Mouse (Mus musculus): ENCODE measurements at regions not wholly inside any gene's neighbourhood (a gene's known extent, or its start where the extent isn't known, plus 50 kb on each side); places are given as distances from the start of the nearest gene placed in this dataset.

GRCm38 (mm10) chr1:76641181-76641711, 873.6 kb downstream of the Epha4 start:
- Histone ChIP-seq H3K79me2 (ENCODE audit: control insufficient read depth, insufficient read depth) (no peaks in the 10 kb centered on the region), H3K36me3 (ENCODE audit: control insufficient read depth, insufficient read depth) (no peaks in the 10 kb centered on the region), H3K4me3 (ENCODE audit: insufficient read depth, poor library complexity, severe bottlenecking) (no peak overlapping the region), H3K27me3 (ENCODE audit: control insufficient read depth, insufficient read depth, insufficient read length) (no peaks in the 10 kb centered on the region), H3ac (ENCODE audit: control insufficient read depth, insufficient read length, low read depth) (no peak overlapping the region), H3K79me3 (ENCODE audit: low read depth) (no peaks in the 10 kb centered on the region)
- no peak for TF ChIP-seq FOSL1 (IDR thresholded peaks at IDR 0.05; ENCODE audit: insufficient read depth, low read length, poor library complexity, severe bottlenecking)
- no peak for TF ChIP-seq CEBPB (IDR thresholded peaks at IDR 0.05; ENCODE audit: low read depth)
- no peak for TF ChIP-seq MAX (IDR thresholded peaks at IDR 0.05)

GRCm38 (mm10) chr1:76642703-76643102, 872.2 kb downstream of the Epha4 start:
- H3K79me2 ChIP-seq (ENCODE audit: control insufficient read depth, insufficient read depth), result no peaks in the 10 kb centered on the region
- no peaks in the 10 kb centered on the region for H3K79me3 ChIP-seq (ENCODE audit: low read depth)
- H3K4me3 ChIP-seq (ENCODE audit: insufficient read depth, poor library complexity, severe bottlenecking), result no peak overlapping the region
- H3ac ChIP-seq (ENCODE audit: control insufficient read depth, insufficient read length, low read depth), result no peak overlapping the region
- TF ChIP-seq USF1 (IDR thresholded peaks at IDR 0.05; ENCODE audit: low read depth), result no peak
- no peak for TF ChIP-seq MYOD1 (IDR thresholded peaks at IDR 0.05; ENCODE audit: control insufficient read depth, insufficient read length, low read depth)
- TF ChIP-seq CTCF (IDR thresholded peaks at IDR 0.05; ENCODE audit: control insufficient read depth, insufficient read depth, insufficient read length), result no peak
- no peak for TF ChIP-seq CEBPB (IDR thresholded peaks at IDR 0.05; ENCODE audit: low read depth)
- TF ChIP-seq MYOG (IDR thresholded peaks at IDR 0.05; ENCODE audit: control insufficient read depth, extremely low read depth, insufficient read length), result no peak
- no peak for TF ChIP-seq FOSL1 (IDR thresholded peaks at IDR 0.05; ENCODE audit: insufficient read depth, low read length, poor library complexity, severe bottlenecking)
- no peak for TF ChIP-seq MAX (IDR thresholded peaks at IDR 0.05)
- H3K36me3 ChIP-seq (ENCODE audit: control insufficient read depth, insufficient read depth), result no peaks in the 10 kb centered on the region
- H3K27me3 ChIP-seq (ENCODE audit: control insufficient read depth, insufficient read depth, insufficient read length), result no peaks in the 10 kb centered on the region

GRCm38 (mm10) chr1:76644895-76645294, 870.0 kb downstream of the Epha4 start:
- no peaks in the 10 kb centered on the region for H3K36me3 ChIP-seq (ENCODE audit: control insufficient read depth, insufficient read depth)

GRCm38 (mm10) chr1:76654826-76655225, 860.1 kb downstream of the Epha4 start:
- H3K27me3 ChIP-seq (ENCODE audit: control insufficient read depth, insufficient read depth, insufficient read length), result no peaks in the 10 kb centered on the region
- TF ChIP-seq CEBPB (IDR thresholded peaks at IDR 0.05; ENCODE audit: low read depth) (no peak), MYOG (IDR thresholded peaks at IDR 0.05; ENCODE audit: control insufficient read depth, extremely low read depth, insufficient read length) (no peak), CTCF (IDR thresholded peaks at IDR 0.05; ENCODE audit: control insufficient read depth, insufficient read depth, insufficient read length) (no peak), FOSL1 (IDR thresholded peaks at IDR 0.05; ENCODE audit: insufficient read depth, low read length, poor library complexity, severe bottlenecking) (no peak), MYOD1 (IDR thresholded peaks at IDR 0.05; ENCODE audit: control insufficient read depth, insufficient read length, low read depth) (no peak), MAX (IDR thresholded peaks at IDR 0.05) (no peak), USF1 (IDR thresholded peaks at IDR 0.05; ENCODE audit: low read depth) (no peak)
- H3K4me3 ChIP-seq (ENCODE audit: insufficient read depth, poor library complexity, severe bottlenecking), result no peak overlapping the region
- H3ac ChIP-seq (ENCODE audit: control insufficient read depth, insufficient read length, low read depth), result no peak overlapping the region
- H3K36me3 ChIP-seq (ENCODE audit: control insufficient read depth, insufficient read depth), result no peaks in the 10 kb centered on the region
- H3K79me2 ChIP-seq (ENCODE audit: control insufficient read depth, insufficient read depth), result no peaks in the 10 kb centered on the region
- H3K79me3 ChIP-seq (ENCODE audit: low read depth), result no peaks in the 10 kb centered on the region

More at GRCm38 (mm10) chr1:76644895-76645294, 870.0 kb downstream of the Epha4 start:
- no peaks in the 10 kb centered on the region for H3K79me2 ChIP-seq (ENCODE audit: control insufficient read depth, insufficient read depth)
- H3K79me3 ChIP-seq (ENCODE audit: low read depth), result no peaks in the 10 kb centered on the region
- TF ChIP-seq MAX (IDR thresholded peaks at IDR 0.05) (no peak), CEBPB (IDR thresholded peaks at IDR 0.05; ENCODE audit: low read depth) (no peak), CTCF (IDR thresholded peaks at IDR 0.05; ENCODE audit: control insufficient read depth, insufficient read depth, insufficient read length) (no peak), FOSL1 (IDR thresholded peaks at IDR 0.05; ENCODE audit: insufficient read depth, low read length, poor library complexity, severe bottlenecking) (no peak), USF1 (IDR thresholded peaks at IDR 0.05; ENCODE audit: low read depth) (no peak), MYOG (IDR thresholded peaks at IDR 0.05; ENCODE audit: control insufficient read depth, extremely low read depth, insufficient read length) (no peak), MYOD1 (IDR thresholded peaks at IDR 0.05; ENCODE audit: control insufficient read depth, insufficient read length, low read depth) (no peak)
- no peak overlapping the region for H3ac ChIP-seq (ENCODE audit: control insufficient read depth, insufficient read length, low read depth)
- H3K4me3 ChIP-seq (ENCODE audit: insufficient read depth, poor library complexity, severe bottlenecking), result no peak overlapping the region
- H3K27me3 ChIP-seq (ENCODE audit: control insufficient read depth, insufficient read depth, insufficient read length), result no peaks in the 10 kb centered on the region

GRCm38 (mm10) chr1:76658228-76658627, 856.7 kb downstream of the Epha4 start:
- Histone ChIP-seq H3K36me3 (ENCODE audit: control insufficient read depth, insufficient read depth) (no peaks in the 10 kb centered on the region), H3K79me3 (ENCODE audit: low read depth) (no peaks in the 10 kb centered on the region), H3K4me3 (ENCODE audit: insufficient read depth, poor library complexity, severe bottlenecking) (no peak overlapping the region), H3K79me2 (ENCODE audit: control insufficient read depth, insufficient read depth) (no peaks in the 10 kb centered on the region), H3ac (ENCODE audit: control insufficient read depth, insufficient read length, low read depth) (no peak overlapping the region), H3K27me3 (ENCODE audit: control insufficient read depth, insufficient read depth, insufficient read length) (no peaks in the 10 kb centered on the region)
- TF ChIP-seq USF1 (IDR thresholded peaks at IDR 0.05; ENCODE audit: low read depth), result no peak
- no peak for TF ChIP-seq MYOG (IDR thresholded peaks at IDR 0.05; ENCODE audit: control insufficient read depth, extremely low read depth, insufficient read length)
- no peak for TF ChIP-seq CTCF (IDR thresholded peaks at IDR 0.05; ENCODE audit: control insufficient read depth, insufficient read depth, insufficient read length)
- no peak for TF ChIP-seq FOSL1 (IDR thresholded peaks at IDR 0.05; ENCODE audit: insufficient read depth, low read length, poor library complexity, severe bottlenecking)

GRCm38 (mm10) chr1:76660146-76660545, 854.7 kb downstream of the Epha4 start:
- no peaks in the 10 kb centered on the region for H3K79me2 ChIP-seq (ENCODE audit: control insufficient read depth, insufficient read depth)
- H3ac ChIP-seq (ENCODE audit: control insufficient read depth, insufficient read length, low read depth), result no peak overlapping the region
- H3K36me3 ChIP-seq (ENCODE audit: control insufficient read depth, insufficient read depth), result no peaks in the 10 kb centered on the region
- no peak for TF ChIP-seq MYOD1 (IDR thresholded peaks at IDR 0.05; ENCODE audit: control insufficient read depth, insufficient read length, low read depth)
- no peak for TF ChIP-seq MAX (IDR thresholded peaks at IDR 0.05)
- TF ChIP-seq MYOG (IDR thresholded peaks at IDR 0.05; ENCODE audit: control insufficient read depth, extremely low read depth, insufficient read length), result no peak
- no peak for TF ChIP-seq CEBPB (IDR thresholded peaks at IDR 0.05; ENCODE audit: low read depth)
- TF ChIP-seq CTCF (IDR thresholded peaks at IDR 0.05; ENCODE audit: control insufficient read depth, insufficient read depth, insufficient read length), result no peak
- TF ChIP-seq FOSL1 (IDR thresholded peaks at IDR 0.05; ENCODE audit: insufficient read depth, low read length, poor library complexity, severe bottlenecking), result no peak
- no peak for TF ChIP-seq USF1 (IDR thresholded peaks at IDR 0.05; ENCODE audit: low read depth)
- no peaks in the 10 kb centered on the region for H3K27me3 ChIP-seq (ENCODE audit: control insufficient read depth, insufficient read depth, insufficient read length)
- no peak overlapping the region for H3K4me3 ChIP-seq (ENCODE audit: insufficient read depth, poor library complexity, severe bottlenecking)
- H3K79me3 ChIP-seq (ENCODE audit: low read depth), result no peaks in the 10 kb centered on the region

All from C2C12 (cell line).